Mouse (Mus musculus) cortical plate, adult 2 months (tissue): Measurements from ENCODE around the gene Tmem132c.

Source experiments
- CTCF ChIP-seq: fragments of 200-500 bp; IDR thresholded peaks from 2 replicates; pipeline ENCODE4 v1.5.1; 2011; ENCODE audit warnings: mild to moderate bottlenecking, control low read depth, low read length; ENCODE audit not compliant: insufficient read depth; ENCODE audit errors: extremely low read depth
- POLR2A ChIP-seq: fragments of 200-500 bp; IDR thresholded peaks from 2 replicates; pipeline ENCODE4 v1.6.1; 2011; ENCODE audit warnings: mild to moderate bottlenecking, low read length, control low read depth; ENCODE audit not compliant: insufficient read depth; ENCODE audit errors: extremely low read depth

DNA sequence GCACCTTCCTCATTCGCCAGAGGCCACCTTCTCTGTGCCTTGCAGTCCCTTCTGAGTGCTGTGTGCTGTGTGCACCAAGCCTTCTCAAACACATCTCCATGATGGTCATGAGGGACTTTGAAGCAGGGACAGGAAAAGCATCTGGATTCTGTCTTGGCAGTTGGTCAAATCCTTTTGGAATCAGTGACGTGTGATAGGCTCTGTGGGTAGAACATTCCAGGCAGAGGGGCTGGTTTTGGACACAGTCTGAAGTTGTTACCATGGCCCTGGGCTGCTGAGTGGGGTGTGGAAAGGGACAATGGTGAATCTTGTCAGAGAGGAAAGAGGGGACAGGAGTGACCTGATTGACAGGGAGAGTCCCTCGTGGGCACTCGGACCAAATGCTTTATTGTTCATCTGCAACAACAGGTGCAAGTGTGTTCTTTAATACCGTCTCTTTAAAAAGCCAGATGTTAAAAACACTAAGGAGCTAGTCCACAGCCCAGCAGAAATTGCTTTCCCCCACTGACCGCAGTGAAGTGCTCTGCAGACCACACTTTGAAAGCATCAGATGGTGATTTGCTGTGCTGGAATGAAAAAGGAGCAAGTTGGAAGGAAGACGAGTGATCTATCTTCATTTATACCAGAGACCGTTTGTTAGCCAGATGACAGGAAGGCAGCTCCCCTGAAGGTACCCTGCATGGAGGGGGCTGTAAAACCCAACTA lies 242.5 kb downstream of the Tmem132c start:
- TF ChIP-seq POLR2A (no peak), CTCF (no peak)
